Mouse (Mus musculus): ENCODE measurements around the gene Map3k5. TPM values are rescaled to one million over a fixed set of nuclear protein-coding genes. Genes with fewer than 3 reads are reported as not detected.

The Map3k5 gene
- polyA plus RNA-seq, 1 experiment from 2014 or later = 14.8 TPM

DNA sequence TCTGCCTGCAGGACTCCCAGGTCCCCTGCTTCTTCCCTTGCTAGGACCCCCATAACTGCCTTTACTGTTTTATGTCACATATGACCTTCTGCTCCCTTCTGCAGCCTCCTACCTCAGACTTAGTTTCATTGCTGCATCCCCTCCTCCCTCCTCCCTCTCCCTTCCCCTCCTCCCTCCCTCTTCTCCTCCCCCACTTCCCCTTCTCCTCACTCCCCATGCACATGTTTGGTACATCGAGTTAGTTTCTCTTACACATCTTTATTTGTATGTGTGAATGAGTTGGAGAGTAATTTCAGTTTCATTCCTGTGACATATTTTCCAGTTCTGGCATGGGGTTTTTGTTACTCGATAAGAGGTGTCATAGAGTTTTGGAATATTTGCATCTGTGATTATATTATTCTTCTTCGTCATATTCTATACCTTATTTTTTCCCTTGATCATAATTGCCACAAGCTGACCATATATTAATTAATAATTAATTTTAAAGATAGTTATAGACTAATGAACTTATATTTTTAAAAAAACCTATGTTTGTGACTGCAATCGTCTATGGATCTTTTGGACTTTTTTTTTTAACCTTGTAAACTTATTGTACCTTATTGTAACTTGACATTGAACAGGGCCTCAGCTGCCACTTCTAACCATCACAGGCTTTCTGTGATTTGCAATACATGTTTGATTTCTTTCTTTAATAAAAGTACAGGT is 65.6 kb downstream of the Map3k5 start:
- ChIA-PET CTCF (interaction anchor here (1.0 to 1.6 kb wide), 3 partner anchors 29 to 66 kb away, joined by 3 to 5 read pairs (median 3); partner anchors contain the start of gene Map3k5), POLR2A (no interaction called here)
- no peak for ATAC-seq
- no peaks in the 10 kb centered on the region for H3K27me3 ChIP-seq
- in situ Hi-C loops (cut with MboI; ENCODE audit: low pct_unique_long_range_greater_than_20kb) = no loop called here
- no peak for TF ChIP-seq CTCF (IDR thresholded peaks at IDR 0.05)
- DNase-seq (ENCODE audit: low read depth, low spot score) = no peak

DNA sequence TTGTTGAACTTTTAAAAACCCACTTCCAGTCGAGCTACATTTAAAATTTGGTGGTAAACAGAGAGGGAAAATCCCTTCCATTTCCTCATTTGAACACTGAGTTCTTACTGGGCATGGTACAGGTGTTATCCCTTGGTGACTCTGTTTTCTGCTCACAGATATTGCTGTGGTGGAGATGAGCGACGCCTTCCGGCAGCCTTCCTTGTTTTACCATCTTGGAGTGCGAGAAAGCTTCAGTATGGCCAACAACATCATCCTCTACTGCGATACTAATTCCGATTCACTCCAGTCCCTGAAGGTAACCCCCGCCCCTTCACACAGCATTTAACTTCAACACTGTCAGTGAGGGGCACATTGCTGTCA is 66.1 kb downstream of the Map3k5 start:
- H3K27me3 ChIP-seq = no peaks in the 10 kb centered on the region
- ATAC-seq (no peak), DNase-seq (ENCODE audit: low read depth, low spot score) (no peak)
- ChIA-PET CTCF (interaction anchor here (1.0 to 1.2 kb wide), 2 partner anchors 28 to 66 kb away, joined by 3 read pairs; partner anchors contain the start of gene Map3k5), POLR2A (no interaction called here)
- in situ Hi-C loops (cut with MboI; ENCODE audit: low pct_unique_long_range_greater_than_20kb) = no loop called here
- no peak for TF ChIP-seq CTCF (IDR thresholded peaks at IDR 0.05)

DNA sequence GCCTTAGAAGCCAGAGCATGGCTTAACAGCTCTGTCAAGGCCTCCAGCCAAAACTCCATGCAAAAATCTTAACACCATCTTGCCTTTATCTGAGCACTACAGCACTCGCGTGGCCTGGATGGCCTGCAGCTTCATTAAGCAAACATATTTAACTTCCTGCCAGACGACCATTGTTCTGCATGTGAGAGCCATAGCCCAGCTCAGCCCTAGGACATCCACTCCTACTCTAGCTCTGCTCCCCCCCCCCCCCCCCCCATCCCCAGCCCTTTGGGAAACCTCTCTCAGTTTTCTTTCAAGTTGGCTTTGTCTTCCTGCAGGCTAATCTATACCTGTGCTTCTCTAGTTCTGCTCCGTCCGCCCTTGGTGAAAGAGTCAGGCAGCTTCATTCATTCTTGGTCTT is 67.7 kb downstream of the Map3k5 start:
- in situ Hi-C loops (cut with MboI; ENCODE audit: low pct_unique_long_range_greater_than_20kb) = no loop called here
- ChIA-PET POLR2A (no interaction called here), CTCF (interaction anchor here (0.9 to 1.6 kb wide), 2 partner anchors 18 to 47 kb away, joined by 3 read pairs; no protein-coding TSS in a partner anchor)
- no peaks in the 10 kb centered on the region for H3K27me3 ChIP-seq
- DNase-seq (ENCODE audit: low read depth, low spot score) = no peak
- no peak for ATAC-seq
- TF ChIP-seq CTCF (IDR thresholded peaks at IDR 0.05) = no peak

DNA sequence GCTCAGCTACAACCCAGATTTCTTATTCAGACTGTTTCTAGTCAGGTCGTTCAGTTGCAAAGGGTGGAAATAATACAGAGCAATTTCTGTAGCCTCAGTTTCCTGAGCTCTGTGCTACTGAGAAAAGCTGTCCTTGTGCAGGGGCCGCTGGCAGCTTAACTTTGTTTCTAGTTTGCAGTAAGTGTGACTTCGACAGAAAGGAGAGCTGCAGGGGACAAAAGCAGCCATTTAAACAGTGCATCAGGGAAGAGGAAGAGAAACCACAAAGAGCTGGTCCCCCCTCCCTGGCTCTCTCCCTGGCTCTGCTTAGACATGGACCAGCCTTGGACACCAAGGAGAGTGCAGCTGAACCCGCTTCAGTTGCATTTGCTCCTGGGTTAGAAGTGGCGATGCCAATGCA is 68.7 kb downstream of the Map3k5 start:
- in situ Hi-C loops (cut with MboI; ENCODE audit: low pct_unique_long_range_greater_than_20kb) = no loop called here
- no peaks in the 10 kb centered on the region for H3K27me3 ChIP-seq
- ChIA-PET POLR2A (no interaction called here), CTCF (interaction anchor here (1.6 kb wide), 1 partner anchor 46 kb away, joined by 3 read pairs; no protein-coding TSS in a partner anchor)
- DNase-seq (ENCODE audit: low read depth, low spot score) = no peak
- no peak for ATAC-seq
- TF ChIP-seq CTCF (IDR thresholded peaks at IDR 0.05) = no peak

DNA sequence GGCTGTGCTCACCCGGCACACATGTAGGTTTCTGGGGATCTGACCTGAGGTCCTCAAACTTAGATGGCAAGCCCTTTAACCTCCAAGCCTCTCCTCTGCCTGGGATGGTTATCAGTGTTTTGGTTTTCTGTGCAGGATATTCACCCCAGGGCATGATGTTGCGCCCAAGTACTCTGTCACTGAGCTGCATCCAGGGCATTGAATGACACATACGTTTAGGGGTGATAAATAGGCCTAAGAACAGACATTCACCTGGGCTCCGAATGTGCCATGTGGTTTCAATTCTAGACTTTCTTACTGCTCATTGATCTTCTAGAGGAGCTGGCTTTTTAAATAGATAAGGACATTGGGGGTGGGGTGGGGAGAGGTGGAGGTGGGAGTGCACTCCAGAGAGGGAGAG is 70.5 kb downstream of the Map3k5 start:
- no peak for TF ChIP-seq CTCF (IDR thresholded peaks at IDR 0.05)
- no peaks in the 10 kb centered on the region for H3K27me3 ChIP-seq
- POLR2A ChIA-PET = no interaction called here
- DNase-seq (ENCODE audit: low read depth, low spot score) (no peak), ATAC-seq (no peak)
- CTCF ChIA-PET = interaction anchor here (1.3 kb wide), 1 partner anchor 17 kb away, joined by 3 read pairs; no protein-coding TSS in a partner anchor
- in situ Hi-C loops (cut with MboI; ENCODE audit: low pct_unique_long_range_greater_than_20kb) = no loop called here

DNA sequence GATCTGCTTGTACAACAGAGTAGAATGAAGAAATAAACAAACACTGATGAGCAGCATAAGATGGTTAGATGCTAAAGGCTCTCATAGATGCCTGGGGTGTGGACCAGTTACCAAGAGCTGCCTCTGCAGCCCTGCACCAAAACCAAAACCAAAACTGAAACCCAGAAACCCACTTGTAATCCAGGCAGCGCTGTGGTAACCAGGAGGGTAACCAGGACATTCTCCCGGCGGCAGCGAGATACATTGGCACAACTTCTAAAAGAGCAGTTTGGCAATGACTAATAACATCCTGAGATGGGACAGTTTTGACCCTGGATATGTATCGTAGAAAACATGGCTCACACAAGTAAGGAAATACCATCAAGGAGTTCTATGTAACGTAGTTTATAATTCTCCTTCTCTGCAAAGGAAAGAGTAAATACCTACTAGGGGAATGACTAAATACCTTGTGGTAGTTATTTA is 71.2 kb downstream of the Map3k5 start:
- ChIA-PET POLR2A (no interaction called here), CTCF (interaction anchor here (1.3 kb wide), 1 partner anchor 16 kb away, joined by 3 read pairs; no protein-coding TSS in a partner anchor)
- ATAC-seq = no peak
- H3K27me3 ChIP-seq = no peaks in the 10 kb centered on the region
- no peak for TF ChIP-seq CTCF (IDR thresholded peaks at IDR 0.05)
- in situ Hi-C loops (cut with MboI; ENCODE audit: low pct_unique_long_range_greater_than_20kb) = no loop called here
- DNase-seq (ENCODE audit: low read depth, low spot score) = no peak

DNA sequence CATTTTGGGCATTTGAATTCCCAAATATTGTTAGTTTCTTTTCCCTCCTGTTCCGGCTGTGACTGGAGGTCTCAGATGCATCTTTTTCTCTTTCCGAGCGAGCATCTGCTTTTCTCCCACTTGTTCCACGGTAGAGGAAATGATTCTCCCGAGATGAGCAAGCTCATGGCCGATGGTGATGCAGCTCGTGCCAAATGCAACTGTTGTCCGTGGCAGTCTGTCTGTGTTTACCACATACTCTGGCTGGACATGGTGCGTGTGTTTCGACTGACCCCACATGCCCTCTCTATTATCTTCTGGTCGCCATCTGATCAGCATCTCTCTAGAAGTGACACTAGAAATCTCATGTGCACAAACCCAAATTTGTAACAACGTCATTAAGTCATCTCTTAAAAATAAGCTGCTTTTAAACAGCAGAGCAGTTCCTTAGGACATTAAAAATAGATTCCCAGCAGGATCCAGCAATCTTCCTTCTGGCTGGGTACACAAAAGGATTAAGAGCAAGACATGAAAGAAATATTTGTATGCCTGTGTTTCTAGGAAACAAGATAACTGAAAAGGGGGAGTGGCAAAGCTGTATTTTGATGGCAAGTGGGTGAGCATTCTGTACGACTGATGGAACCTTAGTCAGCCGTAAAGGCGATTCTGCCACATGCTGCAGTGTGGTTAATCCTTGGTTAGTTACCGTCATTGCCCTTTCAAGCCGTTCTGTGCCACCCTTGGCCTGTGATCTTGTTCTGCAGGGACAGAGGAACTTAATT is 72.2 kb downstream of the Map3k5 start:
- ChIA-PET POLR2A (no interaction called here), CTCF (interaction anchor here (0.7 to 1.3 kb wide), 2 partner anchors 15 to 242 kb away, joined by 3 read pairs; no protein-coding TSS in a partner anchor)
- DNase-seq (ENCODE audit: low read depth, low spot score) (no peak), ATAC-seq (no peak)
- in situ Hi-C loops (cut with MboI; ENCODE audit: low pct_unique_long_range_greater_than_20kb) = no loop called here
- TF ChIP-seq CTCF (IDR thresholded peaks at IDR 0.05) = no peak
- no peaks in the 10 kb centered on the region for H3K27me3 ChIP-seq

DNA sequence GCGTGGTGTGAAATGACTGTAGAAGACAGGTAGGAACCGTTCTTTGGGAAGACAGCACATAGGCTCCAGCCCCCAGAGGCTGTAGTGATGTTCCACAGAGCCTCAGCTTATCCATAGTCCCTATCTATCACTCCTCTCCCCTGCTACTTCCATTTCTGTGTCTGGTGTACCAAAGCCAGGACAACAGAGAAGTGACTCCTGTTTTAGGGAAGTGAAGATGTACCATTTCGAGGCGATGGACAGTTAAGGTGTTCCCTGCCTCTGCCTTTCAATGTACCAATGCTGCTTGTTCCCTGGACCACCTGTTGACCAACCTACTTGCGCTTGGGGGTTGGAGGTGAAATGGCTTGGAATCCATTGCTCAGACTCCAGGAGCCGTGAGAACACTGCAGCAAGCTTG is 75.0 kb downstream of the Map3k5 start:
- CTCF ChIA-PET = interaction anchor here (1.6 to 1.8 kb wide), 2 partner anchors 14 to 36 kb away, joined by 6 to 7 read pairs; no protein-coding TSS in a partner anchor
- no peak for ATAC-seq
- no peak for DNase-seq (ENCODE audit: low read depth, low spot score)
- TF ChIP-seq CTCF (IDR thresholded peaks at IDR 0.05) = no peak
- in situ Hi-C loops (cut with MboI; ENCODE audit: low pct_unique_long_range_greater_than_20kb) = no loop called here
- POLR2A ChIA-PET = interaction anchor here (0.7 kb wide), 1 partner anchor 83 kb away, joined by 3 read pairs; no protein-coding TSS in a partner anchor
- H3K27me3 ChIP-seq = no peaks in the 10 kb centered on the region

DNA sequence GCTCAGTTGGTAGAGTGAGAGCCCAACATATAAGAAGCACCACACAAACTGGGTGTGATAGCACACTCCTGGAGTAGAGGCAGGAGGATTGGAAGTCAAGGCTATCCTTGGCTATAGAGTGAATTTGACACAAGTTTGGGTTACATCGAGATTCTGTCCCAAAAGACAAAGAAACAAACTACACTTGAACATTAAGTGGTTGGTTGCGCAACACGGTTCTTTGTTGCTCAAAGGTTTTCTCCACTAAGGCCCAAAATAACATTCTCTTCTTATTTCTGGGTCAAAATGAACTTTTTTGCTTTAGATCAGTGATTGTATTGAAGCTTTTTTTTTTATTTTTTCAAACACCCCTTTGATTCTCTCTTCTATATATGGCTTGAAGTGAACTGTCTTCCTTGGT is 75.7 kb downstream of the Map3k5 start:
- TF ChIP-seq CTCF (IDR thresholded peaks at IDR 0.05) = no peak
- POLR2A ChIA-PET = no interaction called here
- ATAC-seq = no peak
- DNase-seq (ENCODE audit: low read depth, low spot score) = no peak
- H3K27me3 ChIP-seq = no peaks in the 10 kb centered on the region
- CTCF ChIA-PET = interaction anchor here (1.3 to 1.8 kb wide), 3 partner anchors 14 to 36 kb away, joined by 3 to 7 read pairs (median 6); no protein-coding TSS in a partner anchor
- in situ Hi-C loops (cut with MboI; ENCODE audit: low pct_unique_long_range_greater_than_20kb) = no loop called here

DNA sequence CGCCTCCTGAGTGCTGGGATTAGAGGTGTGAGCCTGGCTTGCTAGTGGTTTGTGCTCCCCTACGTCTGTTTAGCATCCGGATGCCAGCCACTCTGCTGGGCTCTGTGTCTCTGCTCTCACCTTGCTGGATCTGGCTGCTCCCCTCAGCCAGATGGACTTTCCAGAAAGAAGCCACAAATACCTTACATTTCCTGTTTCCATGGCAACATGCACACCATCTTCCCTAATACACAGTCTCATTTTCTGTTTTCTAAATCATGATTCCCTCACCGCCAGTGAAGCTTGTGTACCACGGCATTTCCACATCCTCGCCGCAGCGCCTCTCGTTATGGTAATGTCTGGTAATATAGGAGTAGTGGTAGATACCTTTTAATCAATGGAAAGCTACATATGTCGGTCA is 84.1 kb downstream of the Map3k5 start:
- TF ChIP-seq CTCF (IDR thresholded peaks at IDR 0.05) = no peak
- ATAC-seq = no peak
- DNase-seq (ENCODE audit: low read depth, low spot score) = no peak
- ChIA-PET CTCF (no interaction called here), POLR2A (no interaction called here)
- no peaks in the 10 kb centered on the region for H3K27me3 ChIP-seq
- in situ Hi-C loops (cut with MboI; ENCODE audit: low pct_unique_long_range_greater_than_20kb) = no loop called here

DNA sequence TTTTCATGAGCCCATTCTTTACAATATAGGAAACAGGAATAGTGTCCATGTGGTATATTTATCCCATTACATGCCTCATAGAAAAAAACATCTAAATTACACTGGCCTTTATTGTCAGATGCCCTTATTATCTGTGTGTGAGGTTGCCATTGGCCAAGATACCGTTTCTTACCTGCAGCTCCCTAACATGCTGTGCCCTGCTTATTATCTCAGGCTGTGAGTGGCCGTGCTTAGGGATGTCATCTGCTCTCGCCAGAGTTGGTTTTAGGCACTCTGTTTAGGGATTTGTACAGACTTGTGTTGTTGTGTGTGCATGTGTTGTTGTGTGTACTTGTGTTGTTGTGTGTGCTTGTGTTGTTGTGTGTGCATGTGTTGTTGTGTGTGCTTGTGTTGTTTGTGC is 84.5 kb downstream of the Map3k5 start:
- in situ Hi-C loops (cut with MboI; ENCODE audit: low pct_unique_long_range_greater_than_20kb) = no loop called here
- ATAC-seq (no peak), DNase-seq (ENCODE audit: low read depth, low spot score) (no peak)
- no peaks in the 10 kb centered on the region for H3K27me3 ChIP-seq
- ChIA-PET CTCF (interaction anchor here (1.6 kb wide), 1 partner anchor 17 kb away, joined by 3 read pairs; no protein-coding TSS in a partner anchor), POLR2A (no interaction called here)
- TF ChIP-seq CTCF (IDR thresholded peaks at IDR 0.05) = no peak
